Mouse (Mus musculus) heart, embryonic 10.5 days (tissue): ENCODE measurements at regions not wholly inside any gene's neighbourhood (a gene's known extent, or its start where the extent isn't known, plus 50 kb on each side); places are given as distances from the start of the nearest gene placed in this dataset.
"Not testable (repeated sequence)": the region's sequence is repeated elsewhere in the genome, so short reads cannot be mapped to it uniquely, and the experiment has no call there.

ENCODE experiments used
- DNase-seq: peaks from one replicate; pipeline ENCODE4 v3.0.0-alpha.2; 2017; ENCODE audit warnings: low spot score
- H3K27ac ChIP-seq: fragments of 300-500 bp; sonication (generic); 2 replicates; pipeline ENCODE4 v1.5.1; 2016; ENCODE audit warnings: mild to moderate bottlenecking
- H3K27me3 ChIP-seq: fragments of 300-500 bp; sonication (generic); 2 replicates; pipeline ENCODE4 v1.6.1; 2016; ENCODE audit warnings: mild to moderate bottlenecking; ENCODE audit not compliant: poor library complexity, insufficient read depth, severe bottlenecking
- H3K36me3 ChIP-seq: fragments of 300-500 bp; sonication (generic); 2 replicates; pipeline ENCODE4 v1.6.1; 2016; ENCODE audit warnings: mild to moderate bottlenecking, moderate library complexity
- H3K4me1 ChIP-seq: fragments of 300-500 bp; sonication (generic); 2 replicates; pipeline ENCODE4 v1.6.1; 2016; ENCODE audit warnings: mild to moderate bottlenecking
- H3K4me3 ChIP-seq: fragments of 300-500 bp; sonication (generic); 2 replicates; pipeline ENCODE4 v1.5.1; 2016; ENCODE audit warnings: mild to moderate bottlenecking, moderate library complexity
- H3K9me3 ChIP-seq: fragments of 300-500 bp; sonication (generic); 2 replicates; pipeline ENCODE4 v1.6.1; 2016; ENCODE audit warnings: mild to moderate bottlenecking, moderate library complexity
- WGBS: fragments of 180-500 bp; shearing (Covaris S2); methylation state at CpG from one replicate; pipeline ENCODE4 v1.1.7; 2016; 5-methylcytosine and 5-hydroxymethylcytosine counted together

- Histone ChIP-seq H3K36me3 (no peaks in the 10 kb centered on the region), H3K27ac (no peak overlapping the region), H3K27me3 (no peaks in the 10 kb centered on the region), H3K9me3 (no peaks in the 10 kb centered on the region), H3K4me1 (no peaks in the 10 kb centered on the region), H3K4me3 (no peak overlapping the region)
- no peak for DNase-seq
- WGBS: 69% methylated on average over 4 of the region's 4 CpGs
Measured at GRCm38 (mm10) chr4:4465169-4465714, 327.9 kb downstream of the Impad1 start.

GRCm38 (mm10) chr4:4464130-4464700 lies 328.9 kb downstream of the Impad1 start:
- H3K4me3 ChIP-seq: no peak overlapping the region
- DNase-seq: no peak
- no peaks in the 10 kb centered on the region for H3K9me3 ChIP-seq
- no peaks in the 10 kb centered on the region for H3K36me3 ChIP-seq
- 56% methylated on average over 4 of the region's 4 CpGs for WGBS
- H3K27me3 ChIP-seq: no peaks in the 10 kb centered on the region
- no peaks in the 10 kb centered on the region for H3K4me1 ChIP-seq
- no peak overlapping the region for H3K27ac ChIP-seq

GRCm38 (mm10) chr4:4459258-4459657 lies 333.9 kb downstream of the Impad1 start:
- Histone ChIP-seq H3K4me1 (no peaks in the 10 kb centered on the region), H3K27me3 (no peaks in the 10 kb centered on the region), H3K9me3 (no peaks in the 10 kb centered on the region), H3K4me3 (no peak overlapping the region), H3K36me3 (no peaks in the 10 kb centered on the region), H3K27ac (no peak overlapping the region)
- DNase-seq: no peak
- 85% methylated on average over 9 of the region's 9 CpGs for WGBS

GRCm38 (mm10) chr4:4450104-4450503 lies 343.1 kb downstream of the Impad1 start:
- no peak for DNase-seq
- Histone ChIP-seq H3K4me1 (no peaks in the 10 kb centered on the region), H3K36me3 (no peaks in the 10 kb centered on the region), H3K4me3 (no peak overlapping the region), H3K27me3 (no peaks in the 10 kb centered on the region), H3K27ac (no peak overlapping the region), H3K9me3 (no peaks in the 10 kb centered on the region)
- 93% methylated on average over 1 of the region's 1 CpGs for WGBS

GRCm38 (mm10) chr4:4442650-4443049 lies 350.5 kb downstream of the Impad1 start:
- no peak for DNase-seq
- Histone ChIP-seq H3K36me3 (no peaks in the 10 kb centered on the region), H3K4me3 (no peak overlapping the region), H3K9me3 (no peaks in the 10 kb centered on the region), H3K27ac (no peak overlapping the region), H3K27me3 (no peaks in the 10 kb centered on the region), H3K4me1 (no peaks in the 10 kb centered on the region)
- WGBS: 77% methylated on average over 2 of the region's 2 CpGs

GRCm38 (mm10) chr4:4437559-4437958 lies 355.6 kb downstream of the Impad1 start:
- 88% methylated on average over 1 of the region's 1 CpGs for WGBS
- Histone ChIP-seq H3K36me3 (no peaks in the 10 kb centered on the region), H3K27me3 (no peaks in the 10 kb centered on the region), H3K4me1 (no peaks in the 10 kb centered on the region), H3K27ac (no peak overlapping the region), H3K9me3 (no peaks in the 10 kb centered on the region), H3K4me3 (no peak overlapping the region)
- DNase-seq: no peak

- DNase-seq, H3K27ac ChIP-seq, H3K36me3 ChIP-seq, H3K27me3 ChIP-seq, H3K4me1 ChIP-seq, H3K9me3 ChIP-seq, H3K4me3 ChIP-seq: not testable (repeated sequence)
- 26% methylated on average over 7 of the region's 7 CpGs for WGBS
Measured at GRCm38 (mm10) chr4:4424526-4424925, 347.2 kb upstream of the Sdr16c6 start.

GRCm38 (mm10) chr4:4403812-4404211 lies 326.5 kb upstream of the Sdr16c6 start:
- WGBS: 72% methylated on average over 2 of the region's 2 CpGs
- H3K36me3 ChIP-seq: no peaks in the 10 kb centered on the region
- DNase-seq: no peak
- no peak overlapping the region for H3K4me3 ChIP-seq
- no peaks in the 10 kb centered on the region for H3K4me1 ChIP-seq
- no peaks in the 10 kb centered on the region for H3K9me3 ChIP-seq
- H3K27me3 ChIP-seq: no peaks in the 10 kb centered on the region
- H3K27ac ChIP-seq: no peak overlapping the region

GRCm38 (mm10) chr4:4397410-4397809 lies 320.1 kb upstream of the Sdr16c6 start:
- Histone ChIP-seq H3K27ac (no peak overlapping the region), H3K27me3 (no peaks in the 10 kb centered on the region), H3K4me3 (no peak overlapping the region), H3K4me1 (no peaks in the 10 kb centered on the region), H3K9me3 (no peaks in the 10 kb centered on the region), H3K36me3 (no peaks in the 10 kb centered on the region)
- WGBS: 65% methylated on average over 4 of the region's 4 CpGs
- DNase-seq: no peak

- WGBS: 80% methylated on average over 3 of the region's 3 CpGs
- H3K27me3 ChIP-seq: no peaks in the 10 kb centered on the region
- H3K4me1 ChIP-seq: no peaks in the 10 kb centered on the region
- H3K4me3 ChIP-seq: no peak overlapping the region
- H3K36me3 ChIP-seq: no peaks in the 10 kb centered on the region
- no peaks in the 10 kb centered on the region for H3K9me3 ChIP-seq
- DNase-seq: no peak
- no peak overlapping the region for H3K27ac ChIP-seq
Measured at GRCm38 (mm10) chr4:4380024-4380590, 302.8 kb upstream of the Sdr16c6 start.

- no peak for DNase-seq
Measured at GRCm38 (mm10) chr4:4335216-4335615, 257.9 kb upstream of the Sdr16c6 start.

GRCm38 (mm10) chr4:4333472-4334123 lies 256.3 kb upstream of the Sdr16c6 start:
- Histone ChIP-seq H3K36me3 (no peaks in the 10 kb centered on the region), H3K27ac (no peak overlapping the region), H3K4me3 (no peak overlapping the region), H3K9me3 (no peaks in the 10 kb centered on the region), H3K27me3 (no peaks in the 10 kb centered on the region), H3K4me1 (no peaks in the 10 kb centered on the region)
- DNase-seq: no peak
- 77% methylated on average over 4 of the region's 4 CpGs for WGBS

More at GRCm38 (mm10) chr4:4335216-4335615, 257.9 kb upstream of the Sdr16c6 start:
- Histone ChIP-seq H3K36me3 (no peaks in the 10 kb centered on the region), H3K27me3 (no peaks in the 10 kb centered on the region), H3K4me3 (no peak overlapping the region), H3K27ac (no peak overlapping the region), H3K4me1 (no peaks in the 10 kb centered on the region), H3K9me3 (no peaks in the 10 kb centered on the region)
- 47% methylated on average over 2 of the region's 2 CpGs for WGBS

GRCm38 (mm10) chr4:4331105-4331504 lies 253.8 kb upstream of the Sdr16c6 start:
- 85% methylated on average over 1 of the region's 1 CpGs for WGBS
- DNase-seq: no peak
- H3K27ac ChIP-seq: no peak overlapping the region
- H3K4me3 ChIP-seq: no peak overlapping the region
- no peaks in the 10 kb centered on the region for H3K9me3 ChIP-seq
- H3K4me1 ChIP-seq: no peaks in the 10 kb centered on the region
- no peaks in the 10 kb centered on the region for H3K27me3 ChIP-seq
- H3K36me3 ChIP-seq: no peaks in the 10 kb centered on the region
